Mouse (Mus musculus) right cerebral cortex, adult 2 months (tissue): ENCODE measurements at regions not wholly inside any gene's neighbourhood (a gene's known extent, or its start where the extent isn't known, plus 50 kb on each side); places are given as distances from the start of the nearest gene placed in this dataset.

ENCODE experiments used
- DNase-seq, 2 experiments: peaks; one replicate each; pipeline ENCODE4 v3.0.0; 2021 to 2022; ENCODE audit warnings: low spot score in 2 of 2

DNA sequence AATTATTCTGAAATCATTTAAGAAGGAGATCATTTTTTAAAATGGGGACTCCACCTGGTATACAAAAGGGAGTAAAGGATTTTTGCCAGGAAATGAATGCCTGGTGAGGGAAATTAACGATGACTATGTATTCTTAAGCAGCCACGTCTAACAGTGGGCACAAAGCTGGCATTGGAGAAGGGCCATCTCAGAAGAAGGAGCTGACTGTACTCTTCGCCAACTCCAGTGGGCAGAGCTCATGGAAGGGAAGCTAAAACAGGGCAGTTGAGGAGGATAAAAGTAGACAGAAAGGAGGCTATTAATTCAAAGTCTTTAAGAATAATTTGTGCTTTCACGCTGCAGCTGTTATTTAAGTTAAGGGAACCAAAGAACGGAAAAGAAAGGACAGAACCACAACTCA lies 294.2 kb downstream of the H2al1n start:
- DNase-seq: peak; percentile 3
